Mouse (Mus musculus) heart, embryonic 11.5 days (tissue): Measurements from ENCODE around the gene Map4k5. TPM values are rescaled to one million over a fixed set of nuclear protein-coding genes. Genes with fewer than 3 reads are reported as not detected.

ENCODE experiments used
- ATAC-seq: fragments of 200-750 bp; cut with Nextera tagmentation; replicated peaks from 2 replicates; pipeline ENCODE4 v1.8.0; 2017; ENCODE audit warnings: moderate library complexity; ENCODE audit not compliant: insufficient number of reproducible peaks, low FRiP score, low TSS enrichment
- H3K27ac ChIP-seq: fragments of 300-500 bp; sonication (generic); 2 replicates; pipeline ENCODE4 v1.5.1; 2014; ENCODE audit warnings: mild to moderate bottlenecking, low read depth, low read length
- H3K27me3 ChIP-seq: fragments of 300-500 bp; sonication (generic); 2 replicates; pipeline ENCODE4 v1.6.1; 2014; ENCODE audit warnings: mild to moderate bottlenecking, low read length, mixed read lengths; ENCODE audit not compliant: control insufficient read depth, insufficient read depth
- H3K36me3 ChIP-seq: fragments of 300-500 bp; sonication (generic); 2 replicates; pipeline ENCODE4 v1.6.1; 2014; ENCODE audit warnings: mild to moderate bottlenecking, low read length, moderate library complexity, mixed read lengths; ENCODE audit not compliant: control insufficient read depth, insufficient read depth
- H3K4me1 ChIP-seq: fragments of 300-500 bp; sonication (generic); 2 replicates; pipeline ENCODE4 v1.6.1; 2014; ENCODE audit warnings: low read length; ENCODE audit not compliant: control insufficient read depth, insufficient read depth
- H3K4me2 ChIP-seq: fragments of 300-500 bp; sonication (generic); 2 replicates; pipeline ENCODE4 v1.6.1; 2014; ENCODE audit warnings: mild to moderate bottlenecking, moderate library complexity
- H3K4me3 ChIP-seq: fragments of 300-500 bp; sonication (generic); 2 replicates; pipeline ENCODE4 v1.5.1; 2014; ENCODE audit warnings: low read depth, low read length
- H3K9ac ChIP-seq: fragments of 300-500 bp; sonication (generic); 2 replicates; pipeline ENCODE4 v1.6.1; 2014; ENCODE audit warnings: mild to moderate bottlenecking, low read depth, low read length, moderate library complexity
- H3K9me3 ChIP-seq: fragments of 300-500 bp; sonication (generic); replicated peaks from 2 replicates; pipeline ENCODE4 v1.6.1; 2016; ENCODE audit warnings: low read length; ENCODE audit not compliant: control insufficient read depth
- WGBS: fragments of 180-500 bp; shearing (Covaris S2); extraction: QIAGEN DNeasy Blood & Tissue Kit; methylation state at CpG from one replicate; pipeline ENCODE4 v1.1.7; 2014; ENCODE audit not compliant: insufficient replicate concordance; 5-methylcytosine and 5-hydroxymethylcytosine counted together
- polyA plus RNA-seq: library from polyadenylated mRNA; unstranded; fragments of >200 nt; fragmentation: Nextera tagmentation; extraction: Ambion mirVana; gene quantifications from 2 replicates; pipeline ENCODE4 v1.2.1, GENCODE M21; 2014

Gene Map4k5
- polyA plus RNA-seq, 1 experiment from 2014 or later: 32.6 TPM

DNA sequence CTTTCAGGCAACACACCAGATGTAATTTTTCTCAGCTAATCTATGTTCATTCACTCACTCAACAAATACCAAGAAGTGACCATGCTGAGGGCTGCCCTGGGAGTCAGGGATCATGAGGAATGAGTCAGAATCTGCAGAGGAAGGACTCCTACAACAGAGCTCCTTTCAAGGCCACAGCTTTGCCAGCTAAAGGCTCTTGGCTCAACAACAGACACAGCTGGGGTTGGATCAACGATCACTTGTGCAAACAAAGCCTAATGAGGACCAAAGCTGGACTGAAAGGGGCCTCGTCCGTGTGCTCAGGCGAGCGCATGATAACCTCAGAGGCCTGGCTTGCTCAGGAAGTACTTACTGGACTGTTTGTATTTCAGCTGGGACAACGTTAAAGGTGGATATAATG, 78.7 kb downstream of the Map4k5 start:
- Histone ChIP-seq H3K27me3 (no peaks in the 10 kb centered on the region), H3K4me2 (no peak overlapping the region), H3K36me3 (peaks cover 9% of the 10 kb centered on the region; the same call in 1 of the 2 replicates), H3K9ac (no peak overlapping the region), H3K27ac (peak overlapping the region; percentile 66), H3K9me3 (no peaks in the 10 kb centered on the region), H3K4me3 (no peak overlapping the region), H3K4me1 (peaks cover 20% of the 10 kb centered on the region)
- WGBS: 39% methylated on average over 6 of the region's 6 CpGs
- ATAC-seq: no peak; the same call in 1 of the 2 replicates

GRCm38 (mm10) chr12:69813596-69813995, 79.4 kb downstream of the Map4k5 start:
- WGBS: 69% methylated on average over 2 of the region's 2 CpGs
- Histone ChIP-seq H3K36me3 (peaks cover 9% of the 10 kb centered on the region; the same call in 1 of the 2 replicates), H3K4me2 (no peak overlapping the region)

DNA sequence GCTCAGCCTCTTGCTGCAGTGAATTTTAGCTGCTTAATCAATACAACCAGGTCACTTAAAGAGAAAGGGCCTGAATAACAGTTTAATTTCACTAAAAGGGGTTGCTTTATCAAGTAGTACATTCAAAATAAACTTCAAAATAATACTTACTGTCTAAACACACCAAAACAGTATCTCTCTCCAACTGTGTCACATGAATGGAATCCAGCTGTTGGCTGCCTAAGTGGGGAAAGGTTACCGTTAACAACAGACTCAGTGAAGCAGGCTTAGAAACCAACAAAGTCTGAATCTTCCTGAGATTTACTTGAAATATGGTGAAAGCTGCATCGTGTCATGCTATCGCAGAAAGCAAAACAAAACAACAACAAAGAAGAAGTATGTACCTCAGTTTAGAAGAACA, 80.0 kb downstream of the Map4k5 start:
- H3K4me2 ChIP-seq: no peak overlapping the region
- no peak for ATAC-seq
- H3K27me3 ChIP-seq: no peaks in the 10 kb centered on the region
- 68% methylated on average over 3 of the region's 3 CpGs for WGBS
- no peak overlapping the region for H3K4me3 ChIP-seq
- H3K9me3 ChIP-seq: no peaks in the 10 kb centered on the region
- H3K9ac ChIP-seq: no peak overlapping the region
- no peak overlapping the region for H3K27ac ChIP-seq
- H3K36me3 ChIP-seq: peaks cover 9% of the 10 kb centered on the region; the same call in 1 of the 2 replicates
- H3K4me1 ChIP-seq: peaks cover 26% of the 10 kb centered on the region

More at GRCm38 (mm10) chr12:69813596-69813995, 79.4 kb downstream of the Map4k5 start:
- no peak overlapping the region for H3K4me3 ChIP-seq
- no peak overlapping the region for H3K9ac ChIP-seq
- H3K4me1 ChIP-seq: peaks cover 20% of the 10 kb centered on the region
- H3K9me3 ChIP-seq: no peaks in the 10 kb centered on the region
- peak overlapping the region; percentile 66; the same call in 1 of the 2 replicates for H3K27ac ChIP-seq
- H3K27me3 ChIP-seq: no peaks in the 10 kb centered on the region
- no peak for ATAC-seq

GRCm38 (mm10) chr12:69811976-69812375, 81.0 kb downstream of the Map4k5 start:
- ATAC-seq: no peak
- H3K27ac ChIP-seq: no peak overlapping the region
- no peak overlapping the region for H3K4me3 ChIP-seq
- no peaks in the 10 kb centered on the region for H3K9me3 ChIP-seq
- H3K4me2 ChIP-seq: no peak overlapping the region
- peaks cover 9% of the 10 kb centered on the region; the same call in 1 of the 2 replicates for H3K36me3 ChIP-seq
- peaks cover 26% of the 10 kb centered on the region for H3K4me1 ChIP-seq
- no peak overlapping the region for H3K9ac ChIP-seq
- no peaks in the 10 kb centered on the region for H3K27me3 ChIP-seq
- WGBS: 47% methylated on average over 1 of the region's 1 CpGs

DNA sequence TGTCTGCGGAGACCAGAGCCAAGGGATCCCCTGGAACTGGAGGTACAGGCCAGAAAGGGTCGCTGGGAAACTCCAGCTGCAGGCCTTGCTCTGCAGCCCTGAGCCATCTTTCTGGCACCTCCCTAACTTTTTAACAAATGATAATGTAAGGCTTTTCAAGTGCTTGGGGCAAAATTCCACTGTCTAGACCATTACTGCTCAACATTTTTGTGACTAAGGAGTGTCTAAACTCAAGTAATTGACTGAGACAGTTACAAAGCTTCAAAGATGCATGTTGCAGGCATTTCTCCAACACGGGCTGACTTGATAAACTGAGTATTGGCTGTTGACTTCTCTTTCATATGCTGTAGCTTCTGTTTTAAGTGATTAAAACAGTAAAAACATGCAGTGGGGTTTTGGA, 83.6 kb downstream of the Map4k5 start:
- H3K9ac ChIP-seq: no peak overlapping the region
- no peaks in the 10 kb centered on the region for H3K27me3 ChIP-seq
- H3K4me1 ChIP-seq: peaks cover 21% of the 10 kb centered on the region
- ATAC-seq: no peak
- H3K9me3 ChIP-seq: no peaks in the 10 kb centered on the region
- WGBS: 78% methylated on average over 3 of the region's 3 CpGs
- no peak overlapping the region for H3K4me2 ChIP-seq
- peaks cover 4% of the 10 kb centered on the region; the same call in 1 of the 2 replicates for H3K36me3 ChIP-seq
- no peak overlapping the region for H3K4me3 ChIP-seq
- no peak overlapping the region; the same call in 1 of the 2 replicates for H3K27ac ChIP-seq

- Histone ChIP-seq H3K27ac (no peak overlapping the region; the same call in 1 of the 2 replicates), H3K4me3 (no peak overlapping the region), H3K9me3 (no peaks in the 10 kb centered on the region), H3K4me1 (peaks cover 13% of the 10 kb centered on the region), H3K9ac (no peak overlapping the region), H3K36me3 (peaks cover 4% of the 10 kb centered on the region; the same call in 1 of the 2 replicates), H3K27me3 (no peaks in the 10 kb centered on the region), H3K4me2 (peak overlapping the region; percentile 20)
- ATAC-seq: no peak; the same call in 1 of the 2 replicates
- 45% methylated on average over 11 of the region's 11 CpGs for WGBS
Observed at GRCm38 (mm10) chr12:69807399-69807985, 85.5 kb downstream of the Map4k5 start.

DNA sequence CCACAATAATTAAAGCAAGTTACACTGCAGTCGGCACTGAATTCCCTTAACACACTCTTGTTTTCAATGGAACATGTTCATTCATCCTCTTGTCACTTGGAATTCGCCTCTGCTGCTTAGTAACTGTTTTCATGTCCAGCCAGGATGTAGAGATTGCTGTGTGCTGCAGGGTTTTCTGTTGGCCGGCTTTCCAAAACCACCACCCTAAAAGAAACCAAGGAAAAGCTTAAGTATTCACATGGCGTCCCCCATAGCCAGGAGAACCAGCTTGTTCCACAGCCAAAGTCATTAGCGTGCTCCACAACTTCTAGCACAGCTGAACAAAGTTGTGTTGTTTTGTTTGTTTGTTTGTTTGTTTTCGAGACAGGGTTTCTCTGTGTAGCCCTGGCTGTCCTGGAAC, 87.9 kb downstream of the Map4k5 start:
- no peak overlapping the region for H3K4me3 ChIP-seq
- H3K9ac ChIP-seq: no peak overlapping the region
- H3K27ac ChIP-seq: no peak overlapping the region
- H3K9me3 ChIP-seq: no peaks in the 10 kb centered on the region
- no peak for ATAC-seq
- no peaks in the 10 kb centered on the region for H3K27me3 ChIP-seq
- peaks cover 4% of the 10 kb centered on the region; the same call in 1 of the 2 replicates for H3K36me3 ChIP-seq
- peaks cover 13% of the 10 kb centered on the region for H3K4me1 ChIP-seq
- no peak overlapping the region for H3K4me2 ChIP-seq
- 88% methylated on average over 6 of the region's 6 CpGs for WGBS

GRCm38 (mm10) chr12:69804393-69805070, 88.5 kb downstream of the Map4k5 start:
- Histone ChIP-seq H3K27ac (no peak overlapping the region), H3K36me3 (peaks cover 4% of the 10 kb centered on the region; the same call in 1 of the 2 replicates), H3K4me3 (no peak overlapping the region), H3K9ac (no peak overlapping the region), H3K9me3 (no peaks in the 10 kb centered on the region), H3K4me2 (no peak overlapping the region), H3K4me1 (peaks cover 13% of the 10 kb centered on the region), H3K27me3 (no peaks in the 10 kb centered on the region)
- no peak for ATAC-seq
- WGBS: 92% methylated on average over 10 of the region's 10 CpGs
